Mouse (Mus musculus): Measurements from ENCODE around the gene Inca1. TPM values are rescaled to one million over a fixed set of nuclear protein-coding genes. Genes with fewer than 3 reads are reported as not detected.

Gene Inca1
- polyA plus RNA-seq, 1 experiment = 5.2 TPM

- Histone ChIP-seq H3K4me3 (ENCODE audit: insufficient read depth, low read length) (no peak overlapping the region), H3K27ac (ENCODE audit: insufficient read depth, low read length) (no peak overlapping the region), H3K4me1 (ENCODE audit: control insufficient read depth, insufficient read depth, low read length) (peaks cover 5% of the 10 kb centered on the region)
- TF ChIP-seq CTCF (IDR thresholded peaks at IDR 0.05; ENCODE audit: extremely low read depth, insufficient read depth, low read length) (no peak), POLR2A (IDR thresholded peaks at IDR 0.05; ENCODE audit: extremely low read depth, insufficient read depth, low read length) (no peak)
Observed at GRCm38 (mm10) chr11:70678092-70678491, 21.9 kb downstream of the Inca1 start.

- H3K27ac ChIP-seq (ENCODE audit: insufficient read depth, low read length) = no peak overlapping the region
Observed at GRCm38 (mm10) chr11:70674501-70674900, 25.5 kb downstream of the Inca1 start.

GRCm38 (mm10) chr11:70674014-70674413 lies 25.9 kb downstream of the Inca1 start:
- Histone ChIP-seq H3K4me3 (ENCODE audit: insufficient read depth, low read length) (no peak overlapping the region), H3K27ac (ENCODE audit: insufficient read depth, low read length) (no peak overlapping the region), H3K4me1 (ENCODE audit: control insufficient read depth, insufficient read depth, low read length) (no peaks in the 10 kb centered on the region)
- TF ChIP-seq POLR2A (IDR thresholded peaks at IDR 0.05; ENCODE audit: extremely low read depth, insufficient read depth, low read length) (no peak), CTCF (IDR thresholded peaks at IDR 0.05; ENCODE audit: extremely low read depth, insufficient read depth, low read length) (no peak)

More at GRCm38 (mm10) chr11:70674501-70674900, 25.5 kb downstream of the Inca1 start:
- TF ChIP-seq POLR2A (IDR thresholded peaks at IDR 0.05; ENCODE audit: extremely low read depth, insufficient read depth, low read length) (no peak), CTCF (IDR thresholded peaks at IDR 0.05; ENCODE audit: extremely low read depth, insufficient read depth, low read length) (no peak)
- no peak overlapping the region for H3K4me3 ChIP-seq (ENCODE audit: insufficient read depth, low read length)
- H3K4me1 ChIP-seq (ENCODE audit: control insufficient read depth, insufficient read depth, low read length) = no peaks in the 10 kb centered on the region

DNA sequence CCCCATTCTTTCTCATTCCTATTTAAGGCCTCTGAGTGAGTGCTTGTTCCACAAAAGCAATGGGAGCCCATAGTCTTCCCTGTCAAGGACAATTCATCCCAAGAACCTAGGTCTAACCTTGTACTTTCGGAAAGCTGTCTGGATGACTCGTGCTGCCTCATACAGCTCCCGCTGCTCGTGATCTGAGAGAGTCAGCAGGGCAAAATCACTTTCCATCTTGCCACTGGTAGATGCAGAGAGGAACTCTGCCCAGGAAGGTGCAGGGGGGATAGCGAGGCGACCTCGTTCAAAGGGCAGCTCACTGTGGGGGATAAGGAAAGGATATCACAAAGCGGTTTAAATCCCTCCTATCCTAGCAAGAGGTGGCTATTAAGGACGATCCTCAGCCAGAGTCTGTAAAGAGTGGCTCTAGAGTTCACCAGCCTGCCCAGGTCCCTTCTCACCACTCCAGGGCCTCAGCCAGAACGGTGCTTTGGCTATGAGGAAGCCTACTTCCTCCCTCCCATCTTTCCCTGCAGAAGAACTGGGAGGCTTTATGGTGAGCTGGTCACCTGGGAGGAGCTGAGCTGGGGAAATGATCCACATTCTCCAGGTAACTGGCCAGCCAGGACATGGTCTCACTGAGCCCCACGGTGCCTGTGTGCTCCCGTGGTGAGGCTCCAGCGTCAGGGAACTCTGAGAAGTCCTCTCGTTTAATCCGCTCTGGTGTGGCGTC lies 28.5 kb downstream of the Inca1 start:
- H3K27ac ChIP-seq (ENCODE audit: insufficient read depth, low read length) = no peak overlapping the region
- H3K4me1 ChIP-seq (ENCODE audit: control insufficient read depth, insufficient read depth, low read length) = no peaks in the 10 kb centered on the region
- TF ChIP-seq CTCF (IDR thresholded peaks at IDR 0.05; ENCODE audit: extremely low read depth, insufficient read depth, low read length) = no peak
- no peak for TF ChIP-seq POLR2A (IDR thresholded peaks at IDR 0.05; ENCODE audit: extremely low read depth, insufficient read depth, low read length)
- H3K4me3 ChIP-seq (ENCODE audit: insufficient read depth, low read length) = no peak overlapping the region

DNA sequence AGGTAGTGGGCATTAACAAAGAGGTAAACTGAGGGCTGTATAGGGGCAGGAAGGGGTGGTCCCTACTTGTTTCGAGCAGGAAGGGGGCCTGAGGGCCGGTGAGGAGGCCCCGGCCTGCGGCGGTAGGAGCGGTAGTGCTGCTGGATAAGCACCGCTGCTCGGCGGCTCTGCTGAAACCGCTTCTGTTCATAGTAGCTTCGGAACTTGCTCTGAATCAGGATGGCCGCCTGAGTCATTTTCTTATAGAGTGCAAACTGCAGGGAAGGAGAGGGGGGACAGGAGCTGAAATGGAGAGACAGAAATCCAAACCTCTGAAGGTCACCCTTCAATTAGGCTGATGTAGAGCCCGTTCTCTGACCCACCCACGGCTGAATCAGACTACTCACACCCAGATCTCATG lies 29.5 kb downstream of the Inca1 start:
- TF ChIP-seq POLR2A (IDR thresholded peaks at IDR 0.05; ENCODE audit: extremely low read depth, insufficient read depth, low read length) (no peak), CTCF (IDR thresholded peaks at IDR 0.05; ENCODE audit: extremely low read depth, insufficient read depth, low read length) (no peak)
- 0 out of 2 replicates have a peak overlapping the region, but pooled peaks have one; percentile 83 for H3K27ac ChIP-seq (ENCODE audit: insufficient read depth, low read length)
- H3K4me1 ChIP-seq (ENCODE audit: control insufficient read depth, insufficient read depth, low read length) = no peaks in the 10 kb centered on the region
- H3K4me3 ChIP-seq (ENCODE audit: insufficient read depth, low read length) = 0 out of 2 replicates have a peak overlapping the region, but pooled peaks have one; percentile 42

GRCm38 (mm10) chr11:70669582-70670345 lies 30.2 kb downstream of the Inca1 start:
- Histone ChIP-seq H3K4me1 (ENCODE audit: control insufficient read depth, insufficient read depth, low read length) (no peaks in the 10 kb centered on the region), H3K27ac (ENCODE audit: insufficient read depth, low read length) (peak overlapping the region; percentile 83), H3K4me3 (ENCODE audit: insufficient read depth, low read length) (peak overlapping the region; percentile 42)
- TF ChIP-seq POLR2A (IDR thresholded peaks at IDR 0.05; ENCODE audit: extremely low read depth, insufficient read depth, low read length) (no peak), CTCF (IDR thresholded peaks at IDR 0.05; ENCODE audit: extremely low read depth, insufficient read depth, low read length) (0 out of 2 replicates have a peak, but pooled peaks have one; percentile 18)

- TF ChIP-seq CTCF (IDR thresholded peaks at IDR 0.05; ENCODE audit: extremely low read depth, insufficient read depth, low read length) (no peak), POLR2A (IDR thresholded peaks at IDR 0.05; ENCODE audit: extremely low read depth, insufficient read depth, low read length) (peak; percentile 82)
- Histone ChIP-seq H3K4me3 (ENCODE audit: insufficient read depth, low read length) (peak within 1 kb of the TSS; percentile 42), H3K4me1 (ENCODE audit: control insufficient read depth, insufficient read depth, low read length) (no peaks in the 10 kb centered on the region), H3K27ac (ENCODE audit: insufficient read depth, low read length) (peak within 1 kb of the TSS; percentile 83)
Observed at GRCm38 (mm10) chr11:70668771-70669505, 31.0 kb downstream of the Inca1 start, which contains the start of gene Spag7. Gene Spag7, minus strand, starts transcription at chr11:70669416.

GRCm38 (mm10) chr11:70668335-70668770 lies 31.6 kb downstream of the Inca1 start:
- TF ChIP-seq CTCF (IDR thresholded peaks at IDR 0.05; ENCODE audit: extremely low read depth, insufficient read depth, low read length) (no peak), POLR2A (IDR thresholded peaks at IDR 0.05; ENCODE audit: extremely low read depth, insufficient read depth, low read length) (no peak)
- Histone ChIP-seq H3K27ac (ENCODE audit: insufficient read depth, low read length) (no peak overlapping the region), H3K4me3 (ENCODE audit: insufficient read depth, low read length) (peak overlapping the region; percentile 42), H3K4me1 (ENCODE audit: control insufficient read depth, insufficient read depth, low read length) (no peaks in the 10 kb centered on the region)

Data from cortical plate, adult 2 months (tissue).